Mouse (Mus musculus) olfactory bulb, adult 2 months (tissue): ENCODE measurements around the gene Stat1.

Source experiments
- CTCF ChIP-seq: fragments of 200-500 bp; IDR thresholded peaks from 2 replicates; pipeline ENCODE4 v1.5.1; 2012; ENCODE audit warnings: low read depth, mild to moderate bottlenecking, low read length, moderate library complexity; ENCODE audit not compliant: insufficient read depth
- POLR2A ChIP-seq: fragments of 200-500 bp; IDR thresholded peaks from 2 replicates; pipeline ENCODE4 v1.6.1; 2012; ENCODE audit warnings: mild to moderate bottlenecking, low read depth, low read length, moderate library complexity; ENCODE audit not compliant: insufficient read depth

DNA sequence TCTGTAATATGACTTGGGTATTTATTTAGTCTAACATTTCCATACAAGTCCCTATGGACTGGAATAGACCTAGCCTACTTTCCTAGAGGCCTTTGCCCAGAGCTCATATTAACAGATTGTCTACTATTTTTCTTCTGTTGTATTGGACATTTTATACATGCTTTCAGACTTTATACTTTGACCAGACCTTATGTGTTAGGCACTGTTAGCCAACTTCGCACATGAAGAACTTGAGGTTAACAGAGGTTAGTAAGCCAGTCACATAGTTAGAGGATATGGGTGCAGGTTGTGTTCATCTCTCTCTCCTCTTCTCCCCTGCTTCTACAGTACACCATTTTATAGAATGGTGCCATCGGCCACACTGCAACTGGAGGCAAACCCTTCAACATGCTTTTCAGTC lies 38.8 kb downstream of the Stat1 start:
- TF ChIP-seq POLR2A (no peak), CTCF (no peak)
